16 mouse cellular contexts compared by ENCODE assay signal in the genomic region with DNA sequence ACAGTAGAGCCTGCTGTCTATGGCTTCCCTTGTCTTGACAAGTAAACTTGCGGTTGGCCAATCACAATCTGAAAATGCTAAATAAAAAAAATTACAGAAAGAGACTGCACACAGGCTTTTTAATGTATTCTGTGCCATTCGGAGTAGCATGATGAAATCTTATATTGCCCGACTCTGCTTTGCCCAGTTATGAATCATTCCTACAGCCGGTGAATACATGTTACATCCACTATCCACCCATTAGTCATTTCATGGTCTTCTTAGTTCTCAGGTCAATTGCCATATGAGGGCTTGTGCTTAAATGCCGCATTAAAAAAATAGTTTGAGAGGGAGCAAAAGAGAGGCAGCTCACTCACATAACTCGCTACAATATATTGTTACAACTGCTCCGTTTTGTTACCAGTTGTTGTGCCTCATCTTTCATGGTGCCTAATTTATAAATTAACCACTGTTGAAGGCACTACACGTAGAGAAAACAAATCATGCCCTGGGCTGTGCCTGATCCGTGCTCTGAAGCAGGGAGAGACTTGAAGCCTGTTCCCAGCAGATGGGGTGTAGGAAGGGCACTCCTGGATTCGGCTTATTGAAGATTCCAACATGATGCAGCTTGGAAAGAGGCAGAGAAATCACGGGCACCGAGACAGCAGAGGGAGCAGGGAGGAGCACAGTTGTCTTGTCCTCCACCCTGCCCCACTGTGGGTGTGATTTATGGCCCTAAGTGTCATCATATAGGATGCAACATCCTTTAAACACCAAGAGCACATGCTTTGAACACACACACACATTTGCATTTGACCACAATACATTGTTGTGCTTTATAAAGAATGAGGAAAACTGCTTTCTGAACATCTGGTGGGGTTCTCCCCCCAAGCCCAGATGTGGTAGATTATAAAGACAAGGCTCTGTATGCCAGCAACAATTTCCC.
A peak's percentile ranks its signal among the peaks of the same experiment; 100 is the strongest.
DNase-seq lines count a peak whose midpoint lies in the region; ATAC-seq and TF ChIP-seq lines count a peak whose summit lies in the region.
"Had no signal": no experiment of that assay in that cellular context is flagged by ENCODE, and none has a peak within 500 bp of the region (broad histone marks: within the 10 kb centered on the region; RNA-seq: fewer than 3 reads in every experiment).

No protein-coding gene starts in this region.

- peak overlapping the region; percentile 49 for H3K27ac ChIP-seq in hindbrain, embryonic 13.5 days
- no peak overlapping the region for H3K27ac ChIP-seq in hindbrain, embryonic 16.5 days (ENCODE audit: low read depth, low read length)
- H3K27ac ChIP-seq in embryonic facial prominence, embryonic 15.5 days (replicated peaks): peak overlapping the region; percentile 74
- H3K27ac ChIP-seq: heart, embryonic 13.5 days; lung, embryonic 15.5 days; stomach, embryonic 15.5 days had no signal

- TF ChIP-seq CTCF in C2C12 (IDR thresholded peaks at IDR 0.05; ENCODE audit: control insufficient read depth, insufficient read depth, insufficient read length): no peak

- H3ac ChIP-seq in C2C12 (ENCODE audit: control insufficient read depth, insufficient read length, low read depth): no peak overlapping the region
- no peak overlapping the region for H3ac ChIP-seq in myocyte (ENCODE audit: control insufficient read depth, insufficient read length)

- no peaks in the 10 kb centered on the region for H3K9me3 ChIP-seq in hindbrain, embryonic 13.5 days
- H3K9me3 ChIP-seq in hindbrain, embryonic 16.5 days (ENCODE audit: control insufficient read depth, low read length): no peaks in the 10 kb centered on the region
- H3K9me3 ChIP-seq in embryonic facial prominence, embryonic 15.5 days (replicated peaks): no peaks in the 10 kb centered on the region
- H3K9me3 ChIP-seq: heart, embryonic 13.5 days; lung, embryonic 15.5 days; stomach, embryonic 15.5 days had no signal

- H3K4me2 ChIP-seq in hindbrain, embryonic 13.5 days: no peak overlapping the region
- no peak overlapping the region for H3K4me2 ChIP-seq in hindbrain, embryonic 16.5 days (ENCODE audit: low read length)
- H3K4me2 ChIP-seq in embryonic facial prominence, embryonic 15.5 days (replicated peaks): no peak overlapping the region
- peak overlapping the region; percentile 67 for H3K4me2 ChIP-seq in myocyte (ENCODE audit: low read depth)
- H3K4me2 ChIP-seq: heart, embryonic 13.5 days; liver, embryonic 11.5 days; lung, embryonic 15.5 days; stomach, embryonic 15.5 days had no signal

- no peaks in the 10 kb centered on the region for H3K27me3 ChIP-seq in hindbrain, embryonic 13.5 days
- no peaks in the 10 kb centered on the region for H3K27me3 ChIP-seq in hindbrain, embryonic 16.5 days (replicated peaks; ENCODE audit: control insufficient read depth, insufficient read depth, low read length)
- H3K27me3 ChIP-seq in C2C12 (ENCODE audit: control insufficient read depth, insufficient read depth, insufficient read length) (no peaks in the 10 kb centered on the region), myocyte (ENCODE audit: control insufficient read depth, insufficient read depth, insufficient read length) (no peaks in the 10 kb centered on the region)
- no peaks in the 10 kb centered on the region for H3K27me3 ChIP-seq in embryonic facial prominence, embryonic 15.5 days
- H3K27me3 ChIP-seq: heart, embryonic 13.5 days; lung, embryonic 15.5 days; stomach, embryonic 15.5 days had no signal

- TF ChIP-seq POLR2A in myocyte (IDR thresholded peaks at IDR 0.05; ENCODE audit: insufficient read length, low read depth): no peak

- H3K4me3 ChIP-seq in hindbrain, embryonic 13.5 days: no peak overlapping the region
- no peak overlapping the region for H3K4me3 ChIP-seq in hindbrain, embryonic 16.5 days (ENCODE audit: low read length)
- H3K4me3 ChIP-seq in C2C12 (ENCODE audit: insufficient read depth, poor library complexity, severe bottlenecking) (no peak overlapping the region), myocyte (no peak overlapping the region)
- H3K4me3 ChIP-seq in embryonic facial prominence, embryonic 15.5 days (replicated peaks): no peak overlapping the region
- H3K4me3 ChIP-seq: heart, embryonic 13.5 days; lung, embryonic 15.5 days; stomach, embryonic 15.5 days had no signal

- 68% methylated on average over 12 of the region's 12 CpGs for WGBS in hindbrain, embryonic 13.5 days
- WGBS in hindbrain, embryonic 16.5 days: 62% methylated on average over 12 of the region's 12 CpGs
- WGBS in embryonic facial prominence, embryonic 15.5 days: 35% methylated on average over 12 of the region's 12 CpGs

- DNase-seq in heart, adult 11 months: no peak
- DNase-seq in frontal cortex, postnatal 10 days (ENCODE audit: low spot score in 2 of 2): no peak
- DNase-seq: cerebellum, adult 8-10 months; gastrocnemius, postnatal 25 days; kidney, postnatal 10 days had no signal

- H3K9ac ChIP-seq in hindbrain, embryonic 13.5 days: 0 out of 2 replicates have a peak overlapping the region, but pooled peaks have one; percentile 13
- H3K9ac ChIP-seq in hindbrain, embryonic 16.5 days (ENCODE audit: low read depth, low read length): no peak overlapping the region
- no peak overlapping the region for H3K9ac ChIP-seq in embryonic facial prominence, embryonic 15.5 days
- H3K9ac ChIP-seq: heart, embryonic 13.5 days; lung, embryonic 15.5 days; stomach, embryonic 15.5 days had no signal

- H3K79me3 ChIP-seq in C2C12 (ENCODE audit: low read depth): no peaks in the 10 kb centered on the region

- H3K79me2 ChIP-seq in C2C12 (ENCODE audit: control insufficient read depth, insufficient read depth) (no peaks in the 10 kb centered on the region), myocyte (ENCODE audit: control insufficient read depth, insufficient read depth) (no peaks in the 10 kb centered on the region)

- H3K4me1 ChIP-seq in hindbrain, embryonic 13.5 days (replicated peaks): peaks cover 23% of the 10 kb centered on the region
- H3K4me1 ChIP-seq in hindbrain, embryonic 16.5 days (ENCODE audit: control insufficient read depth, insufficient read depth, low read depth, low read length): peaks cover 5% of the 10 kb centered on the region; the same call in 1 of the 2 replicates
- peaks cover 28% of the 10 kb centered on the region for H3K4me1 ChIP-seq in embryonic facial prominence, embryonic 15.5 days
- H3K4me1 ChIP-seq: heart, embryonic 13.5 days; lung, embryonic 15.5 days; stomach, embryonic 15.5 days had no signal

- ATAC-seq in hindbrain, embryonic 13.5 days (ENCODE audit: low FRiP score): no peak
- ATAC-seq in hindbrain, embryonic 16.5 days: no peak
- no peak; the same call in 1 of the 2 replicates for ATAC-seq in embryonic facial prominence, embryonic 15.5 days (ENCODE audit: insufficient number of reproducible peaks, low FRiP score, low TSS enrichment, low read depth)
- ATAC-seq: intestine, embryonic 16.5 days had no signal

- no peaks in the 10 kb centered on the region for H3K36me3 ChIP-seq in hindbrain, embryonic 13.5 days
- no peaks in the 10 kb centered on the region for H3K36me3 ChIP-seq in hindbrain, embryonic 16.5 days (ENCODE audit: control insufficient read depth, insufficient read depth, low read length)
- H3K36me3 ChIP-seq in C2C12 (ENCODE audit: control insufficient read depth, insufficient read depth): no peaks in the 10 kb centered on the region
- H3K36me3 ChIP-seq in embryonic facial prominence, embryonic 15.5 days: no peaks in the 10 kb centered on the region
- H3K36me3 ChIP-seq in myocyte (ENCODE audit: control insufficient read depth, insufficient read depth): no peaks in the 10 kb centered on the region
- H3K36me3 ChIP-seq: G1E; heart, embryonic 13.5 days; lung, embryonic 15.5 days; stomach, embryonic 15.5 days had no signal

TF ChIP-seq in C2C12, 6 proteins besides CTCF, POLR2A, EP300 and RAD21:
- no peak for TF ChIP-seq USF1 (IDR thresholded peaks at IDR 0.05; ENCODE audit: low read depth)
- TF ChIP-seq CEBPB (IDR thresholded peaks at IDR 0.05; ENCODE audit: low read depth): peak; percentile 25

TF ChIP-seq in myocyte, 11 proteins besides CTCF, POLR2A, EP300 and RAD21:
- no peak for TF ChIP-seq POLR2AphosphoS2 (IDR thresholded peaks at IDR 0.05; ENCODE audit: insufficient read length, low read depth)
- TF ChIP-seq CEBPB (IDR thresholded peaks at IDR 0.05; ENCODE audit: insufficient read depth, poor library complexity, severe bottlenecking): 0 out of 2 replicates have a peak, but pooled peaks have one; percentile 33
TF ChIP-seq in myocyte: peak in this region for 1.
